Mouse (Mus musculus) lung, postnatal 4 days (tissue): ENCODE results near the gene Lrfn1.
"Not testable (repeated sequence)": the region's sequence is repeated elsewhere in the genome, so short reads cannot be mapped to it uniquely, and the experiment has no call there.

Experiments
- DNase-seq, 2 experiments: peaks; one replicate each; pipeline ENCODE4 v3.0.0; 2021

Lrfn1 gene

DNA sequence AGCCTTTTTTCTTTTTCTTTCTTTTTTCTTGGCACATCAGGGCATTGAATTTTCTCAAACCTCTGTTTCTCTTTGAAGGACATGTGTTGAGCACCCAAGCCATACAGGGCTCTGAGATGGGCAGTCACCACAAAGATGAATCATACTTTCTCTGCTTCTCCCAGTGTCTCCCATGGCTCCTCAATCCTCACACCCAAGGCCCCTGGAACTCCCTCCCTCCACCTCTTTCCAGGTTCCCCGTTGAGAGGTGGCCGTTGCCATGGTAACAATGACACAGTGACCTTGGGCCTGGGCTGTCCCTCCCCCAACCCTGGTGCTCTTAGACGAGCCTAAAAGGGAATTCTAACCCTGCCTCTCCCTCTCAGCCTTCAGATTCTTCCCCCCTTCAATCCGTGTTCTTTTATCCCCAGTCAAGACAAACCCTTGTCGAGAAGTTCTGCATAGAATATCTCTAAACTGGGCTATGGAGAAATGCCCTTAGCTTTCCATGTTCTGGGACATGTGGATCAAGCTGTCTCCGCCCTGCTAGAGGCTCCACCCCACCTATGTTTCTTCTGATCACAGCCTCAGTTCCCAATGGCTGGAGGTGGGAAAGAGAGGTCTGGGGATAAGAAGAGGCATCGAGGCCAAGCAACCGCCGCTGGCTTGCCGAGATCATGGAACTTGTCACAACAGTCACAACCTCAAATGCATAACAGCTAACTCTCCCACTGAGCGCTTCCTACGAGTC is 4.5 kb upstream of the Lrfn1 start:
- no peak for DNase-seq

- no peak for DNase-seq
These were observed 3.6 kb upstream of the Lrfn1 start for GRCm38 (mm10) chr7:28447865-28448820.

DNA sequence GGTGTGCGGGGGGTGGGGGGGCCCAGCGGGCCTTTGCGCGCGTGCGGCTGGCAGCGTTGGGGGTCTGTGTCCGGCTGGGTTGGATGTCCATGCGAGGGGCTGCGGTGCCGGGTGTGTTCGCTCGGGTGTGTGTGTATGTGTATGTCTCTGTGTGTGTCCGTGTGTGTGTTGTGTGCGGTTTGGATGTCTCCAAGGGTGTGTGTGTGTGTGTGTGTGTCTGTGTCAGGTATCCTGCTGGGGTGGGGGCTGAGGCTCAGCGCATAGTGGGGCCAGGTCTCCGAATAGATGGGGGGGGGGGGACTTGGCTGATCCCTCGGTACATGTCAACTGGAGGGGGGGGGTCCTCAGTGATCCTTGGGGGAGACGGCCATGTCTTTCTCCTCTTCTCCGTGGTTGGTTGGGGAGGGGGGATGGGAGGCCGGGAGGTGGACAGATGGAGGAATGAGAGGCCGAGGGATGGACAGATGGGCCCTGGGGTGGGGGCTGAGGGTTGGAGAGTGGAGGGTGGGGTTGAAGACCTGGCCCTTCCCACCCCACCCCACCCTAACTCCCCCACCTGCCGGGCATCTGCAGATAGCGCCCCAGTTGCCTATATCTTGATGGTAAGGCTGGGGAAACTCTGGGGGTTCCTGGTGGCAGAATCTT is 703 bp downstream of the Lrfn1 start:
- no peak for DNase-seq

DNA sequence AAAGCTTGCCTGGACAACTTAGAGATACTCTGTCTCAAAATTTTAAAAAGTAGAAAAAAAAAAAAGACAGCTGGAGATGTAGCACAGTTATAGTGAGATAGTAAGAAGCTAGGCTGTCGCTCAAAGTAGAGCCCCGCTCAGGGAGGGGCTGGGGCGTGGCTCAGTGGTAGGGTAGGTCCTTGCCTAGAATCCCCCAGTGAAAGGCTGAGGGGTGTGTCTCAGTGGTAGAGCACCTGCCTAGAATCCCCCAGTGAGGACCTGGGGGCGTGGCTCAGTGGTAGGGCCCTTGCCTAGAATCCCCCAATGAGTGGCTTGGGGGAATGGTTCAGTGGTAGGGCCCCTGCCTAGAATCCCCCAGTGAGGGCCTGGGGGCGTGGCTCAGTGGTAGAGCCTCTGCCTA is 8.6 kb downstream of the Lrfn1 start:
- no peak for DNase-seq

- DNase-seq: no peak
These were observed 11.0 kb downstream of the Lrfn1 start for GRCm38 (mm10) chr7:28462769-28463168.

DNA sequence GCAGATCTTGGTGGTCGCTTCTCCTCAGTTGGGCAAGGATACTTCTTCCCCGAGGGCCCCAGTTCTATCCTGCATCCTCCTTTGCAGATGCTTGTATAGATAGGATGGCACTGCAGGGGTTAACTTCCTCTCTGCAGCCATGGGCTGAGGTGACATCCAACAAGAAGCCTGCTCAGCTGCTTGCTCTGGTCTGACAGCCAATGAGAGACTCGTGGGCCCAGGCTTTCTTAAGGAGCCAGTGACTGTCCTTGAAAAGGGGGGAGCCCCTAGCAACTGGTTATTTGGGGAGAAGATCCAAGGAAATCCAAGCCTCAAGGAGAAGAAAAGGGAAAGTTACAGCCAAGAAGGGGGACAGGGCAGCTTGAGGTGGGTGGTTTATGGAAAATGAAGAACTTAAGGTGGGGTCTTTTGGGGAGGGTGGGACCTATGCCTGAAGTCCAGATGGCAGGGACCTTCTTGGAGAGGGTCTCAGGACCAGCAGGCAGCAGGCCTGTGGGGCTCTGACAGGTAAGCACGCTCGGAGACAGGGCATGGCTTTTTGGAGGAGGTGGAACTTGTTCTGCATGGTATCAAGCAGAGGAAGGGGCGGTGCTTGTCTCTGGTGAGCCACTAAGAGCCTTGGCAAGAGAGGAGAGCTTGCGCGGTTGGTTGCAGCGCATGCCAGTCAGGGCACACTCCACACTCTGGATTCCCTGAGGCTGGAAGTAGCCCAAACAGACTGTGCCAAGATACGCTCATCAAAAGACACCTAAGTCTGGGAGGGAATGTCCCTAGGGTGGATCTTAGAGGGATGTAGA is 12.8 kb downstream of the Lrfn1 start:
- peak; percentile 77 to 86 for DNase-seq

GRCm38 (mm10) chr7:28466721-28467212 is 15.0 kb downstream of the Lrfn1 start:
- DNase-seq: peak; percentile 25 to 39

DNA sequence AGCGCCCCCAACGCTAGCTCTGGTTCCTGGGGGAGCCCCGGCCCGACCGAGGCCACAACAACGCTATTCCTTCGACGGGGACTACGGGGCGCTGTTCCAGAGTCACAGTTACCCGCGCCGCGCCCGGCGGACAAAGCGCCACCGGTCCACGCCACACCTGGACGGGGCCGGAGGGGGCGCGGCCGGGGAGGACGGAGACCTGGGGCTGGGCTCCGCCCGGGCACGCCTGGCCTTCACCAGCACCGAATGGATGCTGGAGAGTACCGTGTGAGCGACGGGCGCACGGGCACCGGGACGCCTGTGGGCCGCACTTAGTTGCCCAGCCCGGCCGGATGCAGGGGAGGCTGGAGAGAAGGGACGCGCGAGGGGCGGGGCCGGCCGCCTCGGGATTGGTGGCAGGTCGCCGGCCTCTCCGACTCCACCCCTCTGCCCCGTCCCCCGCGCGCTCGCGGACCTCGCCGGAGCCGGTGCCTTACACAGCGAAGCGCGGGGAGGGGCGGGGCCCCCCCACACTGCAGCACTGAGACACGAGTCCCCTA is 15.5 kb downstream of the Lrfn1 start:
- peak; percentile 81 to 83 for DNase-seq

- no peak for DNase-seq
These were observed 24.4 kb downstream of the Lrfn1 start for GRCm38 (mm10) chr7:28476191-28476590.

- DNase-seq: no peak
These were observed 25.6 kb downstream of the Lrfn1 start for GRCm38 (mm10) chr7:28477363-28477762.

DNA sequence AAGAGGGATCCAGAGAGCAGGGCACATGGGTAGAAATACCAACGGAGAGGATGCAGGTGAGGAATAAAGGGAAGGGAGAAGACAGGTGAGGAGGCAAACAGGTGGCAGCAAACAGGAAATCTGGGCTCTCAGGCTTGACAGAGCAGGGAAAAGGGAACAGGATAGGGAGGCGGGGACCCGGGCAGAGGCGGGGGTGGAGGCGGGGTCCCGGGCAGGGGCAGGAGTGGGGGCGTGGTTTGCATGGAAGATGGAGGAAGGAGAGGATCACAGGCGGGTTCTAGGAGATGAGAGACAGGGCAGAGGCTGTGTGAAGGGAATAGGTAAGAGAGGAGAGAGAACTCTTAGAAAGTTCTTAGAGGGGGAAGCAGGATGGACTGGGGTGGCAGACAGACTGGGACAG is 27.1 kb downstream of the Lrfn1 start:
- no peak for DNase-seq

DNA sequence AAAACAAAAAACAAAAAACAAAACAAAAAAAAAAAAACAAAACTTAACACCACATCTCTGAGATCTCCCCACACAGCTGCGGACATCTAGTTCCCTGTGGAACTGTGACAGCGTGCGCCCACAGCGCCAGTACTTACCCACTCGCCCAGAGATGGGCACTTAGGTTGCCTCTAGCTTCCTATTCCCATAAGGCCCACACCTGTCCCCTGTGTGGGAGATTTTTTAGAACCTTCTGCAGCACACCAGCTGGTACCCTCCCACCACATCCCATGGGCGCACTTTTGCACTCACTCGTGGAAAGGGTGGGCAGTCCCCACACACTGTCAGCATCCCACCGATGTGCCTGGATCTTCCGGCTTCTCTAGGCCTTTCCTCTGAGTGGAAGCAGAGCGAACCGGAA is 31.1 kb downstream of the Lrfn1 start:
- no peak for DNase-seq

DNA sequence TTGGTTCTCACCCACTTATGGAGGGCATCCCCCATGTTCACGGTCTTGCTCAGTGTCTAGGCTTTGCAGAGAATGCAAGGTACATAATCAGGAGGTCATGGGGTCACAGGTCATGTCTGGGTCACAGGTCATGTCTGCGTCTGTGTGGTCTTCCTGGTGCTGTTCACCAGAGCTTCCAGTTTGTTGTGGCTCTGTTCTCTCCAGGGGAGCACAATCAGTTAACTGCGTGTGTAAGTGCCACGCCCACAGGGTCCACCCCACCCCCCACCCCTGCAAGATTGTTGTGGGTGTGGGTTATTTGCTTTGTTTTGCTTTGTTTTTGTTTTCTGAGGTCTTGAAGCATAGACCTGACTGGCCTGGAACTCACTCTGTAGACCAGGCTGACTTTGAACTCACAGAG is 32.4 kb downstream of the Lrfn1 start:
- DNase-seq: no peak

- DNase-seq: peak; percentile 36 to 42
These were observed 36.3 kb downstream of the Lrfn1 start for GRCm38 (mm10) chr7:28488030-28488491.

DNA sequence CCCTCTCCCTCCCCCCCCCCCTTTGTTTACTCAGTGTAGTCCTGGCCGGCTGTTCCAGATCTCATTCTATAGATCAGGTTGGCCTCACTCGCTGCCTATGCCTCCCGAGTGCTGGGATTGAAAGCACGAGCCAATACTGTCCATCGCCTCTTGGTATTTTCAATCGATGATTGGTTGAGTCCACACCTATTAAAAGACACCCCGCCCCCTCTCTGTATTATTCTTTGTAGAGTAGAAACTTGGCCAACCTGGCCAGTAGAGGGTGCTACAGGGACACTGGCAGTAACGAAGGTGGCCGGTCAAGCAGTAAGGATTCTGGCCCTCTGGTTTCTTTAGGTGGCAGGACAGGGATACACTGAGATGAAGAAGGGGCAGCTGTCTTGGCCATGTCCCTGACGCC is 38.6 kb downstream of the Lrfn1 start:
- DNase-seq: peak; percentile 49 to 76

DNA sequence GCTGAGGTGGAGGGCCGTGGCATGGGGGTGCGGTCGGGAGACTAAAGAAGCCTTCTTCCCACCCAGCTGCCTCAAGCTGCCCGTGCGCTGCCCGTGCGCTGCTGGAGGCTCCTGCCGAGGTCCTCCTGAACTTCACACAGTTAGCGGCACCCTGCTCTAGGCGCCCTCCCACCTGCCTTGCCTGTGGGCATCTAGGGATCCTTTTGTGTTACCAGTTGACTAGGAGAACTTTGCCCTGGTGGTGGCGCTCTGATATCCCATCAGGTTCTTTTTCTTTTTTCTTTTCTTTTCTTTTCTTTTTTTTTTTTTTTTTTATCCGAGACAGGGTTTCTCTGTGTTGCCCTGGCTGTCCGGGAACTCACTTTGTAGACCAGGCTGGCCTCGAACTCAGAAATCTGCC is 39.1 kb downstream of the Lrfn1 start:
- no peak for DNase-seq

DNA sequence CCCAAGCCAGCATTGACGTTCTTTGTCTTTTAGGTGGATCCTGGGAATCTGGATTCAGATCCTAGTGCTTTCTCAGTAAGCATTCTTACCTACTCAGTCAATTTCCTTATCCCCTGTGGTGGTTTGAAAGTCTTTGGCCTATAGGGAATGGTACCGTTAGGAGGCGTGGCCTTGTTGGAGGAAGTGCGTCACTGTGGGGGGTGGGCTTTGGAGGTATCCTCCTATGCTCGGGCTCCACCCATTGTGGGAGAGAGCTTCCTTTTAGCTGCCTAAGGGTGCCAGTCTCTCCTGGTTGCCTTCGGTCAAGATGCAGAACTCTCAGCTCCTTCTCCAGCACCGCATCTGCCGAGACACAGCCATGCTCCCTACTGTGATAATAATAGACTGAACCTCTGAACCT is 40.5 kb downstream of the Lrfn1 start:
- no peak for DNase-seq

DNA sequence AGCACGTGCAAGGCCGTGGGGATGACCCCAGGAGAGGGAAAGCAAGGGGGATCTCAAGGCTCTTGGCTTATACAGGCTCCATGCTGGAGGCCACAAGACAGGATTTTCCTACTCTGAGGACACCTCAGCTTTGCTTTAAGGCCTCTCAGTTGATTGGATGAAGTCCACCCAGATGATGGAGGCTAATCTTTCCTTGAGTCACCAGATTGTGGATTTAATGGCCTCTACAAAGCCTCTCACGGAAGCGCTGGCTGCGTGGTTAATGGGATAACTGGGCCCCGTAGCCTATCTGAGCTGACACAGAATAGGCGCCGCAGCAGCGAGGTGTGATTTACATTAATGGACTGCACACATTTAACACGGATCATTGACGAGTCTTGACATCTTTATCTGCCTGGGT is 43.6 kb downstream of the Lrfn1 start:
- DNase-seq: no peak

DNA sequence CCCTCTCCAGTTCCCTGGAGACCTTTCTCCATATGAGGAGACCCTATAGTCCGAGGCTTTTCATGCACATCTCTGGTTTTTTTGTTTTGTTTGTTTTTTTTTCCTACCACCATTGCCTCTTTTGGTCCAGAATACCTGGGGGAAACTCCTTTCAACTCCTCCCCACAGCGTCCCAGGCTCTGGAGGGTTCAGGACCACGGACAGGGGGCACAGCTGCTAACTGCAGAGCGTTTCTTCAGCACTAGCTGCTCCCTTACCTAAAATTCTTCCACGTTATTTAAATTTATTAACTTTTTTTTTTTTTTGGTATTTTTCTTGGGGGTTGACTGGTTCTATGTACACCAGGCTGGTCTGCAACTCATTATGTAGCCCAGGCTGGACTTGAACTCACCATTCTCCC is 53.8 kb downstream of the Lrfn1 start:
- peak in 1 of 2 experiments; percentile 16 for DNase-seq

GRCm38 (mm10) chr7:28509121-28509520 is 57.3 kb downstream of the Lrfn1 start:
- DNase-seq: not testable (repeated sequence)

GRCm38 (mm10) chr7:28510405-28510974 is 58.7 kb downstream of the Lrfn1 start, which contains the start of gene Ifnl2:
Gene Ifnl2, minus strand, starts transcription at chr7:28510455.
- DNase-seq: not testable (repeated sequence)

DNA sequence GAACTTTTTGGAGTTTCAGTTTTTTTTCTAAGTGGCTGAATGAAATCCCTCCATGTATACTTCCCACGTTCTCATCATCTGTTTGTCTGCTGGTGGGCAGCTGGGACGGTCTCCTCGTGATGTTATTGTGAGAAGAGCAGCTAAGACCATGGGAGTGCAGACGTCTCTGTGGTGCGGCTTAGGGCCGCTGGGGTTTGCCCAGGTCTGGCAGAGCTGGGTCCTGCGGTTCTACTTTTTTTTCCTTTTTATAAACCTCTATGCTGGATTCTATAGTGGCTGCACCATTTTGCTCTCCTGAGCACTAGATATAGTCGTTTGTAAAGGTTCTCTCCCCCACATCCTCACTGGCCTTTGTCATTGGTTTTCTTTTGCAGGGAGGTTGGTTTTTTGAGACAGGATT is 59.7 kb downstream of the Lrfn1 start:
- no peak for DNase-seq
